Mouse (Mus musculus) T-cell, adult 2 months (primary cell): ENCODE measurements at regions not wholly inside any gene's neighbourhood (a gene's known extent, or its start where the extent isn't known, plus 50 kb on each side); places are given as distances from the start of the nearest gene placed in this dataset.

Experiments
- DNase-seq: peaks from one replicate; pipeline ENCODE4 v3.0.0; 2022; ENCODE audit warnings: low spot score

- DNase-seq: no peak
These were observed 240.9 kb upstream of the Gm5148 start for GRCm38 (mm10) chr3:37965221-37965620.

GRCm38 (mm10) chr3:37964083-37964482 is 239.8 kb upstream of the Gm5148 start:
- DNase-seq: no peak

DNA sequence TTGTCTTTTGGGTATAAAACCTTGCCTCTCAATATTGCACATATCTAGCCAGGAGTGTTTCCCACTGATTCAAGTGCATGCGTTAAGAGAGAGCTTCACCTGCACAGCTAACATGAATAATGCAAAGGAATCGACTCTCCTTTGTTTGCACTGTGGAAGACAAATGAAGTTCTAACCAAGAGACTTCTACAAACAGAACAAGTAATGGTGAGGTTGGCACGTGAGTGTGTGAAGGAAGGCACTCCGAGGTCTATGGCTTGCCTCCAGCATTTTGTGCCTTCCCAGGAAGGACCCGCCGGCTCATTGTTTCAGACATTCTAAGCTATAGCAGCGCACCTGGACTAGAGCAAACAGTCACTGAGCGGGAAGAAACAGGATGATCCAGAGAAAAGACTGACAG is 238.5 kb upstream of the Gm5148 start:
- DNase-seq: no peak

GRCm38 (mm10) chr3:37962043-37962810 is 237.9 kb upstream of the Gm5148 start:
- DNase-seq: no peak

DNA sequence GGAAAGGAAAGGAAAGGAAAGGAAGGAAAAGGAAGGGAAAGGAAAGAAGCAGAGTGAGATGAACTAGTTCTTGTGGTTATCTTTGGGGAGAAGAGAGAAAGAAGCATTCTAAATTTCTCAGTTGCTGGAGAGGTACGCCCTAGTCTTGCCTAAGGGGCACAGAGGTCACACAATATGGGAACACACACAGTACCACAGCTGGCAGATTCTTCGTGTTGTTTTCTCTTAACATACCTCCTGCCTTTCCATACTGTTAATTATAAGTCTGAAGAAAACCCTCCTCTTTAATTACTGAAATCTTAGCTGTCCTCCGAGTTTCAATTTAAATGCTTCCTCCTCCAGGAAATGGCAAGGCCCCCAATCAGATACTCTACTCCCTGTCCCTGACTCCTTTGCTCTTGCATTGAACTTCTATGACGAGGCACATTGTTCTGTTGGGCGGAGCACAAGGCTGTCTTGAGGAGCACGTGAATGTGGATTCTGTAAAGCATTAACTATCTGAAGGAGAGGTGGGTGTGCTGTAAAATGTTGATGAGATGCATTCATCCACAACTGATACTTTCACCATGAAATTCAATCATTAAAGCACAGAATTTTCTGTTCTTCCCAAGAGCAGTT is 234.2 kb upstream of the Gm5148 start:
- DNase-seq: no peak

DNA sequence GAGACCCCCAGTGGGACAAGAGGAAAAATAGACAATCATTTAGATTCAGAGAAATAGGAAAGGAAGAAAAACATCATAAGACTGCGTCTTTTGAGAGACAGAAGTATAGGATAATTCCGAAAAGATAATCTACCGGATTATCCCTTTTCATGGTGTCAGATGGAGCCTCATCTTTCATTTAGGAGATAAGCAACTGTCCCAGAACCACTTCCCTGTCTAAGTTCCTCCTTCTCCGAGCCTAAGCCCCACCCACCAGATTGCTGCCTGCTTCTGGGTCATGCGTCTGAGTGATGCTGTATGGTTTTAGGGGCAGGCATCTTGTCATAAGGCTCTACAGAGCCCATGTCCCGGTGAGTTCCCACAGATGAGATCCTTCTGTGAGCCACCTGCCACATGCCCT is 232.3 kb upstream of the Gm5148 start:
- DNase-seq: no peak

DNA sequence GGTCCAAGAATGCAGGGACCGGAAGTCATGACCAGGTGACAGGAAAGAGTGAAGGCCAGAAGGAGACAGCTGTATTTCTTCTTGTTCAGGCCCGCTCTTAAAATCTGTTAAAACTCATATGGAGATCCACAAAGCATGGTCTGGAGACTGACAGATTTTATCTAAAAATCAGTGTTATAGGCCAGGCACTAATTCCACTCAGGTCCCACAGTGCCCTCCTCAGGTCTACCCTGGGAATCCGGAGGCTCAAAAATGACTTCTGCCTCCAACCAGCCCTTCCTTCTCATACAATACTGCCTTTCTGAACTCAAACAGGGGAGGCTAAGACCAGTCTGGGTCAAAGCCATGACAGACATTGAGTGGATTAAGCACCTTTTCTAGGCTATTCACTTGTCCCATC is 228.6 kb upstream of the Gm5148 start:
- no peak for DNase-seq

DNA sequence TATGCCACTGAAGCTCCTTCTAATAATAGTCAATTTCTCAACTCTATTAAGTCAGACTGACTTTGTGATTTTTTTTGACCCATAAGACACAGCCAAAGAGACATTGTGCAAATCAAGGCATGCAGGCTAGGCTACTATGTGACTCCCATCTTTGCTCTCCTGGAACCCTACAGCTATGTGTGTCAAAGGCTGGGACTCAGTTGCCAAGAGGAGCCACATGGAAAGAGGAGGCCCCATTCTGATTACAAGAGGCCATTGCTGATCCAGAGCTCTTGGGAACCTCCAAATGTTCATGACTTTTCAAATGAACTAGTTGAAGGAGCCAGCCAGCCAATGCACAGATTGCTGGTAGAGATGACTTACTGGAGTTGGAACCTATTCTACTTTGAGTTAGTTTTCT is 228.0 kb upstream of the Gm5148 start:
- no peak for DNase-seq

DNA sequence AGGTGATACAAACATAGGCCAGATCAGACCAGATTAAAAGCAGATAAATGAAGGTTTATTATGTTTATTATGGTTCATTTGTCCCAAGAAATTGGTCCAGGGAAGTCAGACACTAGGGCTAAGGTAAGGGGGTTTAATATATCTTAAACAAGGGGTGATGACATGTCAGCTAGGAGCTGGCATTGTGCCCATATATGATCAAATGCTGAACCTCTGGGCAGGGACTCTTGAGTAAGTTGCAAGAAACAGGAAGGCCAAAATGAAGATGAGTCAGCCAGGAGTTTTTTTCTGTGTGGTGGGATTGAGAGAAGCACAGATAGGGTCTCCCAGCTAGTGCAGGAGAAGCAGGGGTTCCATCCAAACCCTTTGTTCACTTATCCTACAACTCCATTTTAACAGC is 219.4 kb upstream of the Gm5148 start:
- DNase-seq: no peak

- peak; percentile 6 for DNase-seq
These were observed 215.7 kb upstream of the Gm5148 start for GRCm38 (mm10) chr3:37940016-37940415.

DNA sequence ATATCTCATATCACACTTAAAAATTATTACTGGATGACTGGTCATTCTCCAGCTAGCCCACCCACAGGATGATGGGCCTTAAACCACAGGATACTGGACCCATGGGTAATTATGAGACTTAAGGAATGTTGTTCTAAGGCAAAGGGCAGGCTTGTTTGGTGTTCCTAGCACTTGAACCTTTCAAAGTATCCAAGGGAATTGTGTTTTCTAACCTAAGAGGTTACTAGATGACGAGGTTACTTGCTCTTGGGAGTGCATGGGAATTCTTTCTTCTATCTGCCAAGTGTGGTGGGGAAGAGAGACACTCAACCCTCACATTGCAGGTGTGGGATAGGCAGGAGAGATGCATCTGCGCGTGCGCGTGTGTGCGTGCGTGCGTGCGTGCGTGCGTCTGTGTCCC is 214.6 kb upstream of the Gm5148 start:
- DNase-seq: no peak

- no peak for DNase-seq
These were observed 213.9 kb upstream of the Gm5148 start for GRCm38 (mm10) chr3:37938284-37938596.

GRCm38 (mm10) chr3:37937381-37938283 is 213.3 kb upstream of the Gm5148 start:
- no peak for DNase-seq

DNA sequence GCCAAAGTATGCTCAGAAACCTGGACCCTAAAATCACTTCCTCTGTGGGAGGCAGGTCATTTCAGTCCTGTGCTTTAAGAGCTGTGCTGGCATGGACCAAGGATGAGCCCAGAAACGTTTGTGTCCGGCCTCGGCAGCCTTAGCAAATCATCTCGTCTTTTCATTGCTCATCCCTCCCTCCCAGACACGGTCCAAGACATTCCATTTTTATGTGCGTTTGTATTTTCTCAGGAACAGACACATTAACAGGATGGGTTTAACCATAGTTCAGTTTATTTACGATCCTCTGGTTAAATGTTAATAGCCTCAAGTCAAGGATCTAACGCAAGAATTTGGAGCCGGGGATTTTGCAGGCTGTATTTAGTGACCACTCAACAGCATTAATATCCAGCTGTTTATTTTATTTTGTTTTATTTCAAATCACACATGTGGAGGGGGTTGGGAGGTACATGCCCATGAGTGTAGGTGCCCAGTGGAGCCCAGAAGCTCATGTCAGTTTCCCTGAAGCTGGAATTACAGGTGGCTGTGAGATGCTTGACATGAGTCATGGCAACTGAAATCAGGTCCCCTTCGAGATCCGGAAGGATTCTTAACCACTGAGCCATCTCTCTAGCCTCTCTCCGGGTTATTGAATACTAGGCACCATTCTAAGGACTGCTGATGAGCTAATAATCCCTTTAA is 212.1 kb upstream of the Gm5148 start:
- DNase-seq: no peak

DNA sequence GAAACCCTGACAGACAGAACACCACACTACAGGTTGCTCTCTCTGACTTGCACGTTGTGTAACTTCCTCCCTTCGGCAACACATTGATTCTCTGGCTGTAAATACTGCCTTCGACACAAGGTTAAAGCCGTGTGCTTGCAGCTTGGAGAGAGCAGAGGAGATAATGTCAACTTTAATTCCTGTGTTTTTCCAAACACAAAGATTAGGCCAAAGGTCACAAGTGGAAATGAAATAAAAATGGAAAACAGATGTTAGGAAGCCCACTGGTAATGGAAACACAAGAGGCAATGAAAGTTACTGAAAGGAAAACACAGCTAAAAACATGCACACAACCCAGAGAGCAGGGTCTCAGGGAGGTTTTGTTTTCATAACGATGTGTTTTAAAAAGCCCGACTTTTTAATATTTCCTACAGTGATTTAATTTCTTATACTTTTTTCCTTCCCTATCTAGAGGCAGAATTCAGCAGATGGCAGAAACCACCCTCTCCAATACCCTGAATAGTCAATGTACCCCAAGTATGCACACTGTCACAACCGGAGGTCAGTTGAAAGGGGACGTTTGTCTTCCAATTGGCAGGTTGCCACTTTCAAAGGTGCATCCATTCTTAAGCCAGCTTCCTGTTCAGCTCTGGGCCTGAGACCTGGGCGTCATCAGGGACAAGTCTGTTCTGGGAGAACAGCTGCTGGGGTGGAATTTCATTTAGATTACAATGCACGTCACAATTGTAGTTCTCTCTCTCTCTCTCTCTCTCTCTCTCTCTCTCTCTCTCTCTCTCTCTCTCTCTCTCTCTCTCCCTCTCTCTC is 210.8 kb upstream of the Gm5148 start:
- DNase-seq: no peak

DNA sequence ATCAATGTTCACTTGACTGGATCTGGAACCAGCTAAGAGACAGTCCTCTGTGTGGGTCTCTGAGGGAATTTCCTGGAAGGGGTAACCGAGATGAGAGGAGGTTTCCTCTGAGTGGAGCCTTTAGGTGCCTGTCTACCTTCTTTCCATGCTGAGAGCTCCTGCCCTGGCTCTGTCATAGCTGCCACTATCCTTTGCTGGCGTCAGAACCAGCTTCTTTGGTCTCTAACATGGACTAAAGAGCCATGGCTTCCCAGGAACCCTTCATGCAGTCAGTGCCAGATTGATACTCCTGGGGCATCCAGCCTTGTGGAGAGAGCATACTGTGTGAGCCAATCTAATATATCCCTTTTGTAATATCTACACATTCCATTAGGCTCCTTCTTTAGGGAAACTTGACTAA is 209.9 kb upstream of the Gm5148 start:
- no peak for DNase-seq

- no peak for DNase-seq
These were observed 204.4 kb upstream of the Gm5148 start for GRCm38 (mm10) chr3:37928731-37929130.

- DNase-seq: no peak
These were observed 195.3 kb upstream of the Gm5148 start for GRCm38 (mm10) chr3:37919450-37920156.

DNA sequence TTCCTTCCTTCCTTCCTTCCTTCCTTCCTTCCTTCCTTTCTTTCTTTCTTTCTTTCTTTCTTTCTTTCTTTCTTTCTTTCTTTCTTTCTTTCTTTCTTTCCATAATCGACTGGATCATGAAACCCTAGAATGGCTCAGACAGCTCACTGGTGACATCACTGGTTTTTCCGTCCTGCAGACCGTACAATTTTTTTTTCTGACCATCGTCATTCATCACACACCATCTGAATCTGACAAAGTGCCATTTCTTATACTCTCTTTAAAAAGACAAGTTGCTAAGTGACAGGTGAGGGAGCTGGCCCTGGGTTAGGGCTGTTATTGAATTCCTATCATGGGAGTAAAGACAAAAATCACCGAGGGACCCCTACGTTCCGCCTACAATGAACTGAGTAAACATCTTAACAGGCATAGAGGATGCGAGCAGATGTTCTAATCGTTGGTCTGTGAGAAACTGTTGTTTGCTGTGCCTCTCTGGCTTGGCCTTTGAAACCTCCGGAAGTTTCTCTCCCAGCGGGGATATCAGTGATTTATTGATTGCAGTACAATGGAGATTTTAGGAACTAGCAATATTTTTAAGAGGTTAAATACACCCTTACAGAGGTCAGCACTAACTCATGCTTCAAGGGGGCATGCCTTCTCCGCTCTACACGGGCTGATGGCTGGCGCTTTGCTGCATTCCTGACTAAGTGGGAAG is 192.6 kb upstream of the Gm5148 start:
- no peak for DNase-seq

DNA sequence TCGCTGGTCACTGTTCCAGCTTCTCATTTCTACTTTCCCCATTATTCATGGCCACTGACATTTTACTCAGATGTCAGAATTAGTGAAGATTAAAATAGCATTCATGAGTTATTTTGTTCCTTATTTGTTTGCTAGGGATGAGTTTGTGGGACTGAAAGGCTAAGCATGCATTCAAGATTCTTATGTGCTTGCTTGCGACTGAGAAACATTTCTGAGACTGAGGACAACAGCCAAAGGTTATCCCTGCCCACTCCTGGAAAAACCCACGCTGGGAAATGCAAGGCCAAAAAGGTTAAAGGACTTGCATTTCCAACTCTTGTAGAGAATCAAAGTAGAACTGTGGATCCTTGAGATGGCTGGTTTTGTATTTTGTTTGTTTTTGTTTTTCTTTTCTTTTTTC is 192.0 kb upstream of the Gm5148 start:
- no peak for DNase-seq
